Mouse (Mus musculus): ENCODE data around the gene Kat2b. TPM values are rescaled to one million over a fixed set of nuclear protein-coding genes. Genes with fewer than 3 reads are reported as not detected.
"Not testable (repeated sequence)": the region's sequence is repeated elsewhere in the genome, so short reads cannot be mapped to it uniquely, and the experiment has no call there.

Gene Kat2b
- polyA plus RNA-seq, 1 experiment from 2014 or later, result 7.8 TPM

GRCm38 (mm10) chr17:53664703-53665382 is 98.2 kb downstream of the Kat2b start:
- 79% methylated on average over 2 of the region's 2 CpGs for WGBS
- no peak for ATAC-seq (ENCODE audit: insufficient number of reproducible peaks, insufficient read depth, low FRiP score, low read depth)
- Histone ChIP-seq H3K27ac (ENCODE audit: low read length) (no peak overlapping the region), H3K36me3 (ENCODE audit: control insufficient read depth, insufficient read depth, low read length) (peaks cover 5% of the 10 kb centered on the region; the same call in 1 of the 2 replicates), H3K9me3 (ENCODE audit: control insufficient read depth, low read depth, low read length) (no peaks in the 10 kb centered on the region), H3K9ac (replicated peaks; ENCODE audit: low read depth, low read length) (no peak overlapping the region), H3K4me1 (ENCODE audit: control insufficient read depth, insufficient read depth, low read length) (no peaks in the 10 kb centered on the region), H3K27me3 (ENCODE audit: control insufficient read depth, insufficient read depth, low read length) (no peaks in the 10 kb centered on the region), H3K4me3 (ENCODE audit: low read depth, low read length) (no peak overlapping the region), H3K4me2 (replicated peaks; ENCODE audit: low read depth, low read length) (no peak overlapping the region)

- Histone ChIP-seq H3K36me3 (ENCODE audit: control insufficient read depth, insufficient read depth, low read length) (peaks cover 18% of the 10 kb centered on the region; the same call in 1 of the 2 replicates), H3K27me3 (ENCODE audit: control insufficient read depth, insufficient read depth, low read length) (no peaks in the 10 kb centered on the region), H3K27ac (ENCODE audit: low read length) (no peak overlapping the region), H3K4me2 (replicated peaks; ENCODE audit: low read depth, low read length) (no peak overlapping the region), H3K9me3 (ENCODE audit: control insufficient read depth, low read depth, low read length) (no peaks in the 10 kb centered on the region), H3K9ac (replicated peaks; ENCODE audit: low read depth, low read length) (no peak overlapping the region), H3K4me1 (ENCODE audit: control insufficient read depth, insufficient read depth, low read length) (no peaks in the 10 kb centered on the region), H3K4me3 (ENCODE audit: low read depth, low read length) (no peak overlapping the region)
- no peak for ATAC-seq (ENCODE audit: insufficient number of reproducible peaks, insufficient read depth, low FRiP score, low read depth)
- WGBS, result 93% methylated on average over 8 of the region's 8 CpGs
These were observed 103.8 kb downstream of the Kat2b start for GRCm38 (mm10) chr17:53670453-53670852.

DNA sequence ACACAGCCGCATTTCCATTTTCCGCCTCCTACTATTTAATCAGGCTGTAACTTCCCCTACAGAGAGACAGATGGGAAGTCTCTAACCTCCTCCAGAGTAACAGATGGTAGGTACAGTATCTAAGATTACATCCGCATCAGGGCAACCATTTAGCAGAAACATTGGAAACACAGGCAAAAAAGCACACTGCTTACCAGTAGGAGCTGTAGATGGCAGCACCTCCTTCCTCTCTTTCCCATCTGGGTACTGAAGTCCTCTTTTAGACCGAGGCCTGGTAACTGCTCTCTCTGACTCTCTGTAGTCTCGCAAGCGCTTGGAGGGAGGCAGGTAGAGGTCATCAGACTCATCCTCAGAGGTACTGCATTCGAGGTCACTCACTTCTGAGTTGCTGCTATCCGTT is 112.1 kb downstream of the Kat2b start:
- H3K27ac ChIP-seq (ENCODE audit: low read length), result no peak overlapping the region
- ATAC-seq (ENCODE audit: insufficient number of reproducible peaks, insufficient read depth, low FRiP score, low read depth), result 0 out of 2 replicates have a peak, but pooled peaks have one; percentile 37
- peaks cover 57% of the 10 kb centered on the region for H3K36me3 ChIP-seq (ENCODE audit: control insufficient read depth, insufficient read depth, low read length)
- H3K4me2 ChIP-seq (replicated peaks; ENCODE audit: low read depth, low read length), result no peak overlapping the region
- no peaks in the 10 kb centered on the region for H3K9me3 ChIP-seq (ENCODE audit: control insufficient read depth, low read depth, low read length)
- no peaks in the 10 kb centered on the region for H3K4me1 ChIP-seq (ENCODE audit: control insufficient read depth, insufficient read depth, low read length)
- no peak overlapping the region for H3K9ac ChIP-seq (replicated peaks; ENCODE audit: low read depth, low read length)
- H3K27me3 ChIP-seq (ENCODE audit: control insufficient read depth, insufficient read depth, low read length), result no peaks in the 10 kb centered on the region
- WGBS, result 78% methylated on average over 8 of the region's 8 CpGs
- H3K4me3 ChIP-seq (ENCODE audit: low read depth, low read length), result no peak overlapping the region

- Histone ChIP-seq H3K9me3 (ENCODE audit: control insufficient read depth, low read depth, low read length) (no peaks in the 10 kb centered on the region), H3K27me3 (ENCODE audit: control insufficient read depth, insufficient read depth, low read length) (no peaks in the 10 kb centered on the region), H3K4me1 (ENCODE audit: control insufficient read depth, insufficient read depth, low read length) (0 out of 2 replicates have a peak, but pooled peaks cover 3% of the 10 kb centered on the region), H3K9ac (replicated peaks; ENCODE audit: low read depth, low read length) (peak overlapping the region; percentile 41), H3K4me3 (ENCODE audit: low read depth, low read length) (peak overlapping the region; percentile 57), H3K4me2 (replicated peaks; ENCODE audit: low read depth, low read length) (peak overlapping the region; percentile 59), H3K36me3 (ENCODE audit: control insufficient read depth, insufficient read depth, low read length) (peaks cover 21% of the 10 kb centered on the region; the same call in 1 of the 2 replicates), H3K27ac (ENCODE audit: low read length) (no peak overlapping the region)
- WGBS, result 5% methylated on average over 1 of the region's 1 CpGs
- ATAC-seq (ENCODE audit: insufficient number of reproducible peaks, insufficient read depth, low FRiP score, low read depth), result no peak
These were observed 121.7 kb downstream of the Kat2b start for GRCm38 (mm10) chr17:53688321-53688720.

DNA sequence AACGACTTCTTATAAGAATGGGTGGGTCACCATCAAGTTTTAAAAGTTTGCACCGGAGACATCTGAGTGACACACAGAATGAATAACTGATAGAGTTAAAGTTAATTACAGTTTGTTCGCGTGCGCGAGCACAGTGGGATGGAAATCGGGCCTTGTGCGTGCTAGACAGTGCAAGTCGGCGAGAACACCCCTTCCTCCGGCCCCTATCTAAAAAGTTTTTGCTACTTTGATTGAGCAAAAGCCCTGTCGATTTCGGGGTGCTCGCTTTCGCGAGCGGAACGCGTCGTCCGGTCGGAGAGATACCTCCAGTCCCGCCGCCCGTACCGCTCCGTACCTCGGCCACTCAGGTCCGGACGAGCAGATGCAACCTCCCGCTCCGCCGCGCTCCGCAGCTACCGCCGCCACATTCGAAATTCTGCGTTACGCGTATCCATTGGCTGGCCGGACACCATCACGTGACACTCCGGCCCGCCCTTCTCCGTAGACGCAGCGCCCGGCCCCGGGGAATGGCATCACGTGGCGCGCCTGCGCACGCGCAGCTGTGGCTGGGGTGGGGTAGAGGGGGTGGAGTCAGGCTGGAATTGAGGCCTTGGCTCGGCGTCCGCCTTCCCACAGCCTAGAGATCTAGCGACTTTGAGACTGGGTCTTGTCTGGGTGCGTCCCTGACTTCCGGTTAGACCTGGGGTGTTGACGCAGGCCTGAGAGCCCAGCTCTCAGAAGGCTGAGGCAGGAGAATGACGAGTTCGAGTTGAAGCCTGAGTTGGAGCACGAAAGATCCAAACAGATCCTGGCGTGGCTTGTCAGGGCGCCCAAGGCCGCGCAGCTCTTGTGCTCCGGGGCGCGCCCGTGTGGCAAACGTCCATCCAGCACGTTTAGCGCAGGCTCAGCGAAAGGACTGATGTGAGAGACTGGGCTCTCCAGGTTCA is 122.5 kb downstream of the Kat2b start, which contains the start of gene Sgo1:
Gene Sgo1 (minus strand): TSS at position 457 of the 926 bp plus-strand sequence.
- Histone ChIP-seq H3K9me3 (ENCODE audit: control insufficient read depth, low read depth, low read length) (no peaks in the 10 kb centered on the region), H3K4me1 (ENCODE audit: control insufficient read depth, insufficient read depth, low read length) (0 out of 2 replicates have a peak, but pooled peaks cover 3% of the 10 kb centered on the region), H3K4me2 (replicated peaks; ENCODE audit: low read depth, low read length) (peak within 1 kb of the TSS; percentile 64), H3K36me3 (ENCODE audit: control insufficient read depth, insufficient read depth, low read length) (peaks cover 13% of the 10 kb centered on the region; the same call in 1 of the 2 replicates), H3K4me3 (ENCODE audit: low read depth, low read length) (peak within 1 kb of the TSS; percentile 57), H3K27ac (ENCODE audit: low read length) (peak within 1 kb of the TSS; percentile 96), H3K9ac (replicated peaks; ENCODE audit: low read depth, low read length) (peak within 1 kb of the TSS; percentile 74), H3K27me3 (ENCODE audit: control insufficient read depth, insufficient read depth, low read length) (no peaks in the 10 kb centered on the region)
- WGBS, result under 1% methylated on average over 78 of the region's 78 CpGs
- peak; percentile 99 for ATAC-seq (ENCODE audit: insufficient number of reproducible peaks, insufficient read depth, low FRiP score, low read depth)

DNA sequence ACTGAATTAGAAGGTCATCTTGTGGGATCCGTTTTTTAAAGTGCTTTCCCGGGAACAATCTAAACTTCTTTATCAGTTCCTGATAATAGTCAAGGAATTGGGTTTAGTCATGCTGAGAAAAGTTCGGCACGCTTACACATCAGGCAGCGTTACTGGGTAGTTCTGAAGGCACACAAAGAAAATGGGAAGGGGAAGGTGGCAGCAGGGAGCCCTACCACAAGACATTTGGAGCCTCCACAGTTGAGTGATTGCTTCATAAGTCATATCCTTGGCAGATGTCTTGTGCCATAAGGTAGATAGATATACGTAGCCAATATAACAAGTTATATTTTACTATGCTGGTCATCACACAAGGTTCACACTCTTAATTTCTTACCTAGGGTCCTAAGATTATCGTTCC is 123.3 kb downstream of the Kat2b start:
- peaks cover 7% of the 10 kb centered on the region; the same call in 1 of the 2 replicates for H3K36me3 ChIP-seq (ENCODE audit: control insufficient read depth, insufficient read depth, low read length)
- H3K27ac ChIP-seq (ENCODE audit: low read length), result peak overlapping the region; percentile 96
- WGBS, result 21% methylated on average over 7 of the region's 7 CpGs
- peak overlapping the region; percentile 57 for H3K4me3 ChIP-seq (ENCODE audit: low read depth, low read length)
- ATAC-seq (ENCODE audit: insufficient number of reproducible peaks, insufficient read depth, low FRiP score, low read depth), result no peak
- 0 out of 2 replicates have a peak, but pooled peaks cover 3% of the 10 kb centered on the region for H3K4me1 ChIP-seq (ENCODE audit: control insufficient read depth, insufficient read depth, low read length)
- H3K9ac ChIP-seq (replicated peaks; ENCODE audit: low read depth, low read length), result peak overlapping the region; percentile 74
- no peaks in the 10 kb centered on the region for H3K9me3 ChIP-seq (ENCODE audit: control insufficient read depth, low read depth, low read length)
- H3K4me2 ChIP-seq (replicated peaks; ENCODE audit: low read depth, low read length), result peak overlapping the region; percentile 64
- no peaks in the 10 kb centered on the region for H3K27me3 ChIP-seq (ENCODE audit: control insufficient read depth, insufficient read depth, low read length)

DNA sequence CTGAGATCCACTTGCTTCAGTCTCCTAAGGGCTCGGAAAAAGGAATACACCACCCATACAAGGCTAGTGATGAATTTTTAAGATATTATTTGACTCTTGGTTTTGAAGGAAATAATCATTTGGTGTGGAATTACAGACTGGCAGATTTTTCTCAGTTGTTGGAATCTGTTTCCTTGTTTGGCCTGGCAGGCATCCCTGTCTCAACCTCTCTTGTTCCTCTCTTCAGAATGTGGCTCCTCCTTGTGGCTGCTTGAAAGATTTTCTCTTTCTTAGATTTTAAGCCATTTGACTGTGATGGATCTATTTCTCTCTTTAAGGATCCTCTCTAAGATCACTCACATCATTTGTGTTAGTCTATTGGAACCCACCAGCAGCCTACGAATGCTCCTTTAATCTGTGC is 127.4 kb downstream of the Kat2b start:
- no peak overlapping the region for H3K27ac ChIP-seq (ENCODE audit: low read length)
- H3K9me3 ChIP-seq (ENCODE audit: control insufficient read depth, low read depth, low read length), result no peaks in the 10 kb centered on the region
- ATAC-seq (ENCODE audit: insufficient number of reproducible peaks, insufficient read depth, low FRiP score, low read depth), result no peak
- H3K36me3 ChIP-seq (ENCODE audit: control insufficient read depth, insufficient read depth, low read length), result no peaks in the 10 kb centered on the region
- 83% methylated on average over 2 of the region's 2 CpGs for WGBS
- H3K27me3 ChIP-seq (ENCODE audit: control insufficient read depth, insufficient read depth, low read length), result no peaks in the 10 kb centered on the region
- H3K4me2 ChIP-seq (replicated peaks; ENCODE audit: low read depth, low read length), result no peak overlapping the region
- H3K9ac ChIP-seq (replicated peaks; ENCODE audit: low read depth, low read length), result no peak overlapping the region
- no peak overlapping the region for H3K4me3 ChIP-seq (ENCODE audit: low read depth, low read length)
- H3K4me1 ChIP-seq (ENCODE audit: control insufficient read depth, insufficient read depth, low read length), result 0 out of 2 replicates have a peak, but pooled peaks cover 3% of the 10 kb centered on the region

GRCm38 (mm10) chr17:53697521-53697920 is 130.9 kb downstream of the Kat2b start:
- not testable (repeated sequence) for H3K4me2 ChIP-seq (replicated peaks; ENCODE audit: low read depth, low read length); H3K36me3 ChIP-seq (ENCODE audit: control insufficient read depth, insufficient read depth, low read length); H3K9me3 ChIP-seq (ENCODE audit: control insufficient read depth, low read depth, low read length); H3K4me1 ChIP-seq (ENCODE audit: control insufficient read depth, insufficient read depth, low read length); H3K4me3 ChIP-seq (ENCODE audit: low read depth, low read length); H3K9ac ChIP-seq (replicated peaks; ENCODE audit: low read depth, low read length); H3K27me3 ChIP-seq (ENCODE audit: control insufficient read depth, insufficient read depth, low read length); H3K27ac ChIP-seq (ENCODE audit: low read length); ATAC-seq (ENCODE audit: insufficient number of reproducible peaks, insufficient read depth, low FRiP score, low read depth)
- 90% methylated on average over 8 of the region's 8 CpGs for WGBS
